Mouse (Mus musculus) lung, embryonic 16.5 days (tissue): ENCODE results near the gene Lrrc75b. TPM values are rescaled to one million over a fixed set of nuclear protein-coding genes. Genes with fewer than 3 reads are reported as not detected.
A peak's percentile ranks its signal among the peaks of the same experiment; 100 is the strongest.

Experiments
- ATAC-seq: fragments of 200-750 bp; cut with Nextera tagmentation; 2 replicates; pipeline ENCODE4 v1.8.0; 2017; ENCODE audit warnings: low read depth, mild to moderate bottlenecking, moderate library complexity
- H3K27ac ChIP-seq: fragments of 300-500 bp; sonication (generic); 2 replicates; pipeline ENCODE4 v1.5.1; 2014; ENCODE audit warnings: mild to moderate bottlenecking, control low read depth, low read length
- H3K27me3 ChIP-seq: fragments of 300-500 bp; sonication (generic); 2 replicates; pipeline ENCODE4 v1.6.1; 2014; ENCODE audit warnings: low read depth, low read length, mixed read lengths; ENCODE audit not compliant: control insufficient read depth, insufficient read depth
- H3K36me3 ChIP-seq: fragments of 300-500 bp; sonication (generic); 2 replicates; pipeline ENCODE4 v1.6.1; 2014; ENCODE audit warnings: low read length; ENCODE audit not compliant: control insufficient read depth, insufficient read depth
- H3K4me1 ChIP-seq: fragments of 300-500 bp; sonication (generic); replicated peaks from 2 replicates; pipeline ENCODE4 v1.6.1; 2014; ENCODE audit warnings: low read length, mixed read lengths; ENCODE audit not compliant: control insufficient read depth, insufficient read depth
- H3K4me2 ChIP-seq: fragments of 300-500 bp; sonication (generic); 2 replicates; pipeline ENCODE4 v1.6.1; 2014; ENCODE audit warnings: low read depth, low read length, control low read depth
- H3K4me3 ChIP-seq: fragments of 300-500 bp; sonication (generic); 2 replicates; pipeline ENCODE4 v1.5.1; 2014; ENCODE audit warnings: mild to moderate bottlenecking, low read length, control low read depth
- H3K9ac ChIP-seq: fragments of 300-500 bp; sonication (generic); 2 replicates; pipeline ENCODE4 v1.6.1; 2014; ENCODE audit warnings: low read length, control low read depth
- H3K9me3 ChIP-seq: fragments of 300-500 bp; sonication (generic); 2 replicates; pipeline ENCODE4 v1.6.1; 2016; ENCODE audit warnings: low read length; ENCODE audit not compliant: control insufficient read depth
- WGBS: fragments of 180-500 bp; shearing (Covaris S2); extraction: QIAGEN DNeasy Blood & Tissue Kit; methylation state at CpG from one replicate; pipeline ENCODE4 v1.1.7; 2014; 5-methylcytosine and 5-hydroxymethylcytosine counted together
- polyA plus RNA-seq: library from polyadenylated mRNA; unstranded; fragments of >200 nt; fragmentation: Nextera tagmentation; extraction: Ambion mirVana; gene quantifications from 2 replicates; pipeline ENCODE4 v1.2.1, GENCODE M21; 2015

Gene Lrrc75b
- polyA plus RNA-seq, 1 experiment from 2014 or later = 1.7 TPM

DNA sequence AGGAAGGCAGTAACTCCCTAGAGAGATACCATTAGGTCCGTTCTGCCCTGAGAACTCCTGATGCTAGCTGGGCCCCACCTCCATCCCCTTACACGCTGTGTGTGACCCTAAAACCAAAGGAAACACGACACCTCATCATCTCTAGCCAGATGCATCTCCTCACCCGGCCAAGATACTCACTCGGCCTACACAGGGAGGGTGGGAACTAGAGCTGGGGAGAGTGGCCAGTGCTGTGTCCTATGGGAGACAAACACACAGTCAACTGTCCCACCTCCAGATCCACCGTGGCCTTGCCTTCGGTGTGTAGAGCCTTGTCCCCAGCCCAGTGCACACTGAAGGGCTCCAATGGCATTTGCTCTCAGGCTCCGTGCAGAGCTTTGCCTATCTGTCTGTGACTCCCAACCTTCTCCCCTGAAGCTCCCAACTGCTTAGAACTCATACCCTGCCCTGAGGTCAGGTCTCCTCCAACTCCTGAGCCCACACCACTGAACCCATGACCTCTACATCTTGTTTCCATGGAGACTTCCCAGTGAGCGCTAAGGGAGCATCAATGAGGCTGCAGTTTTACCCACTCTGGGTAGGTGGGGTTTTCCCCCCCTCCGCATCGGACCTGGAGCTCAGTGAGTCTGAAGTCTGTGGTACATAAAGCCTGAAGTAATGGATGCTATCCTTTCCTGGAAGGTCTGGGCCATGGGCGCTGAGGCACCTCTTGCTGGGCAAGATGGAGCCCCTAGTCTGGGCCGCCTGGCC lies 7.3 kb downstream of the Lrrc75b start:
- no peak overlapping the region for H3K27ac ChIP-seq
- H3K9me3 ChIP-seq = no peaks in the 10 kb centered on the region
- H3K4me3 ChIP-seq = no peak overlapping the region
- no peak overlapping the region for H3K4me2 ChIP-seq
- 55% methylated on average over 13 of the region's 13 CpGs for WGBS
- H3K27me3 ChIP-seq = no peaks in the 10 kb centered on the region
- no peaks in the 10 kb centered on the region for H3K36me3 ChIP-seq
- peaks cover 5% of the 10 kb centered on the region for H3K4me1 ChIP-seq
- no peak overlapping the region for H3K9ac ChIP-seq
- ATAC-seq = peak; percentile 27

GRCm38 (mm10) chr10:75552106-75552505 lies 8.0 kb downstream of the Lrrc75b start:
- 93% methylated on average over 2 of the region's 2 CpGs for WGBS
- H3K9me3 ChIP-seq = no peaks in the 10 kb centered on the region
- no peak overlapping the region for H3K4me2 ChIP-seq
- no peak overlapping the region for H3K27ac ChIP-seq
- no peaks in the 10 kb centered on the region for H3K36me3 ChIP-seq
- no peaks in the 10 kb centered on the region for H3K27me3 ChIP-seq
- no peak overlapping the region for H3K4me3 ChIP-seq
- ATAC-seq = no peak
- H3K9ac ChIP-seq = no peak overlapping the region
- peaks cover 5% of the 10 kb centered on the region for H3K4me1 ChIP-seq

- ATAC-seq = peak; percentile 67
- 23% methylated on average over 12 of the region's 12 CpGs for WGBS
- H3K4me3 ChIP-seq = no peak overlapping the region
- no peak overlapping the region for H3K9ac ChIP-seq
- no peaks in the 10 kb centered on the region for H3K27me3 ChIP-seq
- H3K27ac ChIP-seq = no peak overlapping the region
- no peaks in the 10 kb centered on the region for H3K9me3 ChIP-seq
- H3K4me1 ChIP-seq = peaks cover 4% of the 10 kb centered on the region
- no peaks in the 10 kb centered on the region for H3K36me3 ChIP-seq
- H3K4me2 ChIP-seq = peak overlapping the region; percentile 18
Measured at GRCm38 (mm10) chr10:75551175-75551574, 9.0 kb downstream of the Lrrc75b start.

GRCm38 (mm10) chr10:75549886-75550285 lies 10.2 kb downstream of the Lrrc75b start:
- no peaks in the 10 kb centered on the region; the same call in 1 of the 2 replicates for H3K4me1 ChIP-seq
- no peak overlapping the region for H3K4me3 ChIP-seq
- H3K4me2 ChIP-seq = no peak overlapping the region
- H3K27ac ChIP-seq = no peak overlapping the region
- H3K27me3 ChIP-seq = no peaks in the 10 kb centered on the region
- 0 out of 2 replicates have a peak, but pooled peaks have one; percentile 37 for ATAC-seq
- 49% methylated on average over 7 of the region's 7 CpGs for WGBS
- no peak overlapping the region for H3K9ac ChIP-seq
- no peaks in the 10 kb centered on the region for H3K36me3 ChIP-seq
- H3K9me3 ChIP-seq = no peaks in the 10 kb centered on the region

GRCm38 (mm10) chr10:75548486-75548885 lies 11.6 kb downstream of the Lrrc75b start:
- Histone ChIP-seq H3K4me1 (no peaks in the 10 kb centered on the region; the same call in 1 of the 2 replicates), H3K36me3 (no peaks in the 10 kb centered on the region), H3K27me3 (no peaks in the 10 kb centered on the region), H3K4me2 (no peak overlapping the region), H3K4me3 (no peak overlapping the region), H3K27ac (no peak overlapping the region), H3K9me3 (peaks cover 2% of the 10 kb centered on the region; the same call in 1 of the 2 replicates), H3K9ac (no peak overlapping the region)
- WGBS = 27% methylated on average over 14 of the region's 14 CpGs
- peak; percentile 50; the same call in 1 of the 2 replicates for ATAC-seq

GRCm38 (mm10) chr10:75547901-75548300 lies 12.2 kb downstream of the Lrrc75b start:
- H3K27me3 ChIP-seq = no peaks in the 10 kb centered on the region
- H3K4me3 ChIP-seq = no peak overlapping the region
- H3K9ac ChIP-seq = no peak overlapping the region
- H3K27ac ChIP-seq = no peak overlapping the region
- H3K36me3 ChIP-seq = no peaks in the 10 kb centered on the region
- no peaks in the 10 kb centered on the region; the same call in 1 of the 2 replicates for H3K4me1 ChIP-seq
- no peak overlapping the region for H3K4me2 ChIP-seq
- peaks cover 2% of the 10 kb centered on the region; the same call in 1 of the 2 replicates for H3K9me3 ChIP-seq
- no peak for ATAC-seq
- 54% methylated on average over 7 of the region's 7 CpGs for WGBS

DNA sequence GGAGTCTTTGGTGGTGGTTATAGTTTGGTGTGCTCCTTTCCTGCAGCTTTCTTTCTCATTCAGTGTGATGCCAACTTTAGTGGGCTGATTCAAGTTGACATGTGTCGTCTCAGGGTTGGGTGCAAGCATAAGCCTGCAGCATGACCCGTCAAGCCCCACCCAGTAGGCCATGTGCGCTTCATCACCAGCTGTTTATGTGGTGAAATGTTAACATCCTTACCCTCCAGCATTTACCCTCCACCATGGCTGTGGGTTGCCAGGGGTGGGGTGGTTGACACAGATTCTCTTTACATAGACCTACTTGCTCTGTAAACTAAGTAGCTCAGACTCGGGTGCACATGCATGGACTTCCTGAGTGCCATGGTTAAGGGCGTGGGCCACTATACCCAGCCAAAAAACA lies 24.0 kb downstream of the Lrrc75b start:
- no peak for ATAC-seq
- Histone ChIP-seq H3K27ac (no peak overlapping the region), H3K4me2 (no peak overlapping the region), H3K4me3 (no peak overlapping the region), H3K36me3 (peaks cover 25% of the 10 kb centered on the region), H3K9ac (no peak overlapping the region), H3K27me3 (no peaks in the 10 kb centered on the region), H3K4me1 (no peaks in the 10 kb centered on the region), H3K9me3 (no peaks in the 10 kb centered on the region)
- WGBS = 85% methylated on average over 5 of the region's 5 CpGs

GRCm38 (mm10) chr10:75535423-75535822 lies 24.7 kb downstream of the Lrrc75b start:
- H3K27ac ChIP-seq = no peak overlapping the region
- H3K4me3 ChIP-seq = no peak overlapping the region

GRCm38 (mm10) chr10:75534934-75535333 lies 25.2 kb downstream of the Lrrc75b start:
- no peaks in the 10 kb centered on the region for H3K9me3 ChIP-seq
- no peak overlapping the region for H3K27ac ChIP-seq
- no peak overlapping the region for H3K4me2 ChIP-seq
- H3K36me3 ChIP-seq = peaks cover 25% of the 10 kb centered on the region
- no peak for ATAC-seq
- no peak overlapping the region for H3K9ac ChIP-seq
- WGBS = 72% methylated on average over 8 of the region's 8 CpGs
- no peaks in the 10 kb centered on the region for H3K27me3 ChIP-seq
- H3K4me1 ChIP-seq = no peaks in the 10 kb centered on the region
- no peak overlapping the region for H3K4me3 ChIP-seq

More at GRCm38 (mm10) chr10:75535423-75535822, 24.7 kb downstream of the Lrrc75b start:
- WGBS = 57% methylated on average over 2 of the region's 2 CpGs
- Histone ChIP-seq H3K9ac (no peak overlapping the region), H3K4me1 (no peaks in the 10 kb centered on the region), H3K4me2 (no peak overlapping the region), H3K36me3 (peaks cover 25% of the 10 kb centered on the region), H3K9me3 (no peaks in the 10 kb centered on the region), H3K27me3 (no peaks in the 10 kb centered on the region)
- 0 out of 2 replicates have a peak, but pooled peaks have one; percentile 57 for ATAC-seq
